Mouse (Mus musculus) midbrain, embryonic 13.5 days (tissue): ENCODE measurements at regions not wholly inside any gene's neighbourhood (a gene's known extent, or its start where the extent isn't known, plus 50 kb on each side); places are given as distances from the start of the nearest gene placed in this dataset.

ENCODE experiments used
- ATAC-seq: fragments of 200-750 bp; cut with Nextera tagmentation; 2 replicates; pipeline ENCODE4 v1.8.0; 2017; ENCODE audit warnings: mild to moderate bottlenecking, moderate TSS enrichment, moderate library complexity
- H3K27ac ChIP-seq: fragments of 300-500 bp; sonication (generic); 2 replicates; pipeline ENCODE4 v1.5.1; 2015; ENCODE audit warnings: inconsistent platforms, mild to moderate bottlenecking, moderate library complexity
- H3K27me3 ChIP-seq: fragments of 300-500 bp; sonication (generic); 2 replicates; pipeline ENCODE4 v1.6.1; 2015; ENCODE audit warnings: mild to moderate bottlenecking, inconsistent platforms
- H3K36me3 ChIP-seq: fragments of 300-500 bp; sonication (generic); 2 replicates; pipeline ENCODE4 v1.6.1; 2015; ENCODE audit warnings: mild to moderate bottlenecking, inconsistent platforms
- H3K4me1 ChIP-seq: fragments of 300-500 bp; sonication (generic); replicated peaks from 2 replicates; pipeline ENCODE4 v1.6.1; 2015; ENCODE audit warnings: inconsistent platforms
- H3K4me2 ChIP-seq: fragments of 300-500 bp; sonication (generic); replicated peaks from 2 replicates; pipeline ENCODE4 v1.6.1; 2015; ENCODE audit warnings: moderate library complexity, mild to moderate bottlenecking, inconsistent platforms
- H3K4me3 ChIP-seq: fragments of 300-500 bp; sonication (generic); replicated peaks from 2 replicates; pipeline ENCODE4 v1.5.1; 2015; ENCODE audit warnings: mild to moderate bottlenecking, inconsistent platforms
- H3K9ac ChIP-seq: fragments of 300-500 bp; sonication (generic); replicated peaks from 2 replicates; pipeline ENCODE4 v1.6.1; 2015; ENCODE audit warnings: mild to moderate bottlenecking, inconsistent platforms
- H3K9me3 ChIP-seq: fragments of 300-500 bp; sonication (generic); 2 replicates; pipeline ENCODE4 v1.6.1; 2016; ENCODE audit warnings: mild to moderate bottlenecking, inconsistent platforms
- WGBS: fragments of 180-500 bp; shearing (Covaris S2); methylation state at CpG from one replicate; pipeline ENCODE4 v1.1.7; 2015; 5-methylcytosine and 5-hydroxymethylcytosine counted together

GRCm38 (mm10) chr3:129065457-129066364, 134.0 kb upstream of the Pitx2 start:
- H3K9ac ChIP-seq = 0 out of 2 replicates have a peak overlapping the region, but pooled peaks have one; percentile 28
- 6% methylated on average over 19 of the region's 19 CpGs for WGBS
- H3K9me3 ChIP-seq = no peaks in the 10 kb centered on the region
- ATAC-seq = peak; percentile 82
- H3K4me2 ChIP-seq = peak overlapping the region; percentile 51
- H3K36me3 ChIP-seq = no peaks in the 10 kb centered on the region
- peak overlapping the region; percentile 14; the same call in 1 of the 2 replicates for H3K27ac ChIP-seq
- H3K4me3 ChIP-seq = peak overlapping the region; percentile 21
- H3K27me3 ChIP-seq = peaks cover 7% of the 10 kb centered on the region; the same call in 1 of the 2 replicates
- H3K4me1 ChIP-seq = peaks cover 27% of the 10 kb centered on the region

DNA sequence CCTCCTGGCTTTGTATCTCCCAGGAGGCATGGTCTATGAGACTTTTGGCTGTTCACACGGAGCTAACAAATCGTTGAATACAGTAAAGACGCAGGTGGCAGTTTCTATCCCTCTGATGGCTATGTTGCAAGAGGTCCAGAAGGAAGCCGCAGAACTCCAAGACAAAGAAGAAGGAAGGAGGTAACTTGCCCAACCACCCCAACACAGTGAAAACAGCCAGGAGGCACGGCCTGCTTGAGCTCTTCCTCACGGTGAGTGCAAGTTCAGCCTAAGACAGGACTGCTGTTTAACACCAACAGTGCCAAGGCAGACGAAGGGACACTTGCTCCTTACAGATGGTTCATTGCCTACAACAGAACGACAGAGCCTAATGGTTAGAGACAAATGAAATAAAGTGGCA, 130.0 kb upstream of the Pitx2 start:
- no peak for ATAC-seq
- Histone ChIP-seq H3K27me3 (peaks cover 7% of the 10 kb centered on the region; the same call in 1 of the 2 replicates), H3K4me1 (peaks cover 30% of the 10 kb centered on the region), H3K4me3 (no peak overlapping the region), H3K36me3 (no peaks in the 10 kb centered on the region), H3K9ac (no peak overlapping the region), H3K4me2 (no peak overlapping the region), H3K27ac (no peak overlapping the region), H3K9me3 (no peaks in the 10 kb centered on the region)
- 81% methylated on average over 8 of the region's 8 CpGs for WGBS

GRCm38 (mm10) chr3:129070521-129070933, 129.2 kb upstream of the Pitx2 start:
- ATAC-seq = peak; percentile 46; the same call in 1 of the 2 replicates
- Histone ChIP-seq H3K4me2 (peak overlapping the region; percentile 32), H3K27ac (0 out of 2 replicates have a peak overlapping the region, but pooled peaks have one; percentile 39), H3K27me3 (peaks cover 7% of the 10 kb centered on the region; the same call in 1 of the 2 replicates), H3K36me3 (no peaks in the 10 kb centered on the region), H3K9ac (no peak overlapping the region), H3K4me1 (peaks cover 25% of the 10 kb centered on the region), H3K4me3 (no peak overlapping the region), H3K9me3 (no peaks in the 10 kb centered on the region)
- 6% methylated on average over 3 of the region's 3 CpGs for WGBS

DNA sequence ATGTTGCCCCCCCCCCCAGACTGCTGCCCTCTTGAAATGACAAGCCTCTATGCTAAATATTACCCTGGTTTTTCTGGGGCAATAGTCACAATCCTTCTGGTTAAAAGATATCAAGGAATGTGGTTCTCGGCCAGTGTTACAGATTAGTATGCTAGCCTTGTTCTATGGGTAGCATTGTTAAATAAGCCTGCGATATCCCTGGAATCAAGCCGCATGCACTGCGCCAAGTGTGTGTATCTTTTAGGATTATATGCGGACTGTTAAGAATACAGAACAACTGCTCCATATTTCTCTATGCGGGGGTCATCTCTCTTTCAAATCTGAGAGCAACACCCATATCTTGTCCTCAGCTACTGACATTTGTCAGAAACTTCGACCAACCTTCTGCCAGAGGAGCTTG, 128.7 kb upstream of the Pitx2 start:
- no peaks in the 10 kb centered on the region for H3K36me3 ChIP-seq
- H3K4me2 ChIP-seq = peak overlapping the region; percentile 32
- peaks cover 10% of the 10 kb centered on the region; the same call in 1 of the 2 replicates for H3K27me3 ChIP-seq
- peak; percentile 70 for ATAC-seq
- peak overlapping the region; percentile 39 for H3K27ac ChIP-seq
- WGBS = 20% methylated on average over 7 of the region's 7 CpGs
- no peak overlapping the region for H3K4me3 ChIP-seq
- no peak overlapping the region for H3K9ac ChIP-seq
- H3K4me1 ChIP-seq = peaks cover 20% of the 10 kb centered on the region
- H3K9me3 ChIP-seq = no peaks in the 10 kb centered on the region

GRCm38 (mm10) chr3:129076396-129076795, 123.3 kb upstream of the Pitx2 start:
- 0 out of 2 replicates have a peak, but pooled peaks cover 4% of the 10 kb centered on the region for H3K27me3 ChIP-seq
- H3K4me1 ChIP-seq = peaks cover 3% of the 10 kb centered on the region; the same call in 1 of the 2 replicates
- H3K4me2 ChIP-seq = no peak overlapping the region
- H3K4me3 ChIP-seq = no peak overlapping the region
- no peak overlapping the region for H3K9ac ChIP-seq
- WGBS = 37% methylated on average over 1 of the region's 1 CpGs
- H3K27ac ChIP-seq = no peak overlapping the region
- H3K36me3 ChIP-seq = no peaks in the 10 kb centered on the region
- no peaks in the 10 kb centered on the region for H3K9me3 ChIP-seq
- ATAC-seq = no peak

DNA sequence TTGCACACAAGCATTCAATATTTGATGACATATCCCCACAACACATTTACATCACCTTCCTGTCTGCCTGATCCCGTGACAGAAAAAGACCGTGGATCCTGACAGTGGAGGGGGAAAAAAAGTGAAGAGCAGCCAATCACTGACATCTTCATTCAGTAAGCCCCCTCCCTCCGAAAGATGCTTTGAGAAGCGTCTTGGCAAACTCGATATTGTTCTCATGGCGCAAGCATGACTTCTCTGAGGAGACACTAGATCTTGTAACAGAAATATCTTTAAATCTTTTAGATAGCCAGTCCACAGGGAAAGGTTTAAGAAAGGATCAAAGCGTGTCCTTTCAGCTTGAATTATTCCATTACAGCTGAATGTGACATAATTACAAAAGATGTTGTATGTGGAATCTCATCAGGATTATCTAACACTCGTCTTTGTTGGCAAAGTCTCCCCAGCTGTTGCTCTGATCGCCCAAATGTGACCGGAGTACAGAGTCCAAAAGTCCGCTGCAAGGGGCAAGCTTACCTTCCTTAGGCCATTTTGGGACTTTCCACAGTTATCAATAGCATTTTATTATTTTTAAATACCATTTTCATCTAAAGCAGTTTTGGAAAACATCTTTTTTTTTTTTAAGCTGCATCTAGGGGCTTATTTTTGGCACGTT, 95.8 kb upstream of the Pitx2 start:
- Histone ChIP-seq H3K36me3 (no peaks in the 10 kb centered on the region), H3K27ac (no peak overlapping the region), H3K4me3 (no peak overlapping the region; the same call in 1 of the 2 replicates), H3K27me3 (peaks cover 26% of the 10 kb centered on the region), H3K4me1 (peaks cover 14% of the 10 kb centered on the region), H3K9ac (no peak overlapping the region), H3K4me2 (peak overlapping the region; percentile 43), H3K9me3 (0 out of 2 replicates have a peak, but pooled peaks cover 2% of the 10 kb centered on the region)
- 23% methylated on average over 12 of the region's 12 CpGs for WGBS
- peak; percentile 53 for ATAC-seq

DNA sequence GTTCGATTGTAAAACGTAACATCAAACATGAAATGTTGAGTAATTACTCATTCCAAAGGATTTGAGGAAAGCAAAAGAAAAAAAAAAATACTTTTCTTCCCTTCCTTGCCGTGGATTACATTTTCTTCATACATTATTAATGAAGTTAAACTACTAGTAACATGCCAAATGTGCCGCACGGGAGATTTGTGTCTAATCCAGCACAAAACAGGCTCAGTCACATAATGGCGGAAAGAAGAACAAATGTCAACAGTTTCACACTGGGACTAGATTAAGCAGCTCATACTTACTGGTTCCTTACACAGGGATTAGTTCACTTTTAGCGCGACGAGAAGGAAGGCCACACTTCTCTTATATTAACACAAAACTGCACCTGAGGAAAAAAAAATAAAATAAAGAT, 94.9 kb upstream of the Pitx2 start:
- no peak overlapping the region for H3K4me3 ChIP-seq
- no peak overlapping the region for H3K9ac ChIP-seq
- ATAC-seq = peak; percentile 65
- H3K36me3 ChIP-seq = no peaks in the 10 kb centered on the region
- no peak overlapping the region for H3K27ac ChIP-seq
- no peaks in the 10 kb centered on the region for H3K9me3 ChIP-seq
- H3K4me2 ChIP-seq = peak overlapping the region; percentile 43
- peaks cover 35% of the 10 kb centered on the region for H3K27me3 ChIP-seq
- 31% methylated on average over 9 of the region's 9 CpGs for WGBS
- H3K4me1 ChIP-seq = peaks cover 14% of the 10 kb centered on the region

DNA sequence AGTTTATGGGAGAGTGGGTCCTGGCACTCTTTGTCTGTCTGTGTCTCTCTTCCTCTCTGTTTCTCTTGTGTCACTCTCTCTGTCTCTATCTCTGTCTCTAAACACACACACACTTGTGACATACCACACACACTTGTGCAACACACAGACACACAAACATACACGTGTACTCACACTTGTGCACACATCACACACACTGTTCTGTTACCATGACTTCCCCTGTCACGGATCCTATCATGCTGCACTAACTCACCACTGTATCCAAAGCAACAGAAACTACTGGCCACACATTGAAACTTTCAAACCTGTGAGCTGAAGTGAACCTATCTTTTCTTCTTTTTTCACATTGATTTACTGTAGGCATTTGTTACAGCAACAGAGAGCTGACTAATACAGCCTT, 93.5 kb upstream of the Pitx2 start:
- H3K9ac ChIP-seq = no peak overlapping the region

DNA sequence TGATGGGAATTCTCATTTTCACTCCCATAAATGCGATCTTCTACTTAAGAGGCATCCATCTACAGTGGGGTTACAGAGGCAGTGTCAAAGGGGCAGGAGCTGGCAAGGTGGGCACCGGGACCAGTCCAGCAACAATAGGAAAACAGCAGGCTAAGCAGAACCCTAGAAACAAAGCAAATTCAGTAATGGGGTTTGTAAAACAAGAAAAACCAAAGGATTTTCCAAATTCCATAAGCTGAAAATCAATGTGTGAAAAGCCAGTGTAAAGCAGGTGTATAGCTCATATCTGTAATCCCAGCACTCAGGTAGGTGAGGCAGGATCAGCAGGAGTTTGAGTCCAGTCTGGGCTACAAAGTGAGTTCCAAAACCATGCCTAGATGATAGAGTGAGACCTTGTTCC, 69.2 kb upstream of the Pitx2 start:
- no peaks in the 10 kb centered on the region for H3K36me3 ChIP-seq
- no peak overlapping the region for H3K4me3 ChIP-seq
- no peak overlapping the region for H3K4me2 ChIP-seq
- peaks cover 11% of the 10 kb centered on the region for H3K4me1 ChIP-seq
- no peaks in the 10 kb centered on the region for H3K9me3 ChIP-seq
- 71% methylated on average over 2 of the region's 2 CpGs for WGBS
- no peaks in the 10 kb centered on the region for H3K27me3 ChIP-seq
- H3K27ac ChIP-seq = no peak overlapping the region
- H3K9ac ChIP-seq = no peak overlapping the region
- ATAC-seq = no peak

More for the DNA sequence above, 93.5 kb upstream of the Pitx2 start:
- Histone ChIP-seq H3K36me3 (no peaks in the 10 kb centered on the region), H3K4me3 (no peak overlapping the region), H3K9me3 (no peaks in the 10 kb centered on the region), H3K27ac (no peak overlapping the region), H3K4me2 (no peak overlapping the region), H3K27me3 (peaks cover 36% of the 10 kb centered on the region), H3K4me1 (peaks cover 14% of the 10 kb centered on the region)
- no peak for ATAC-seq
- 73% methylated on average over 2 of the region's 2 CpGs for WGBS

GRCm38 (mm10) chr3:129131140-129131539, 68.5 kb upstream of the Pitx2 start:
- WGBS = 9% methylated on average over 8 of the region's 8 CpGs
- H3K9me3 ChIP-seq = no peaks in the 10 kb centered on the region
- H3K27ac ChIP-seq = no peak overlapping the region
- H3K4me1 ChIP-seq = peaks cover 11% of the 10 kb centered on the region
- ATAC-seq = 0 out of 2 replicates have a peak, but pooled peaks have one; percentile 53
- no peaks in the 10 kb centered on the region for H3K36me3 ChIP-seq
- H3K4me2 ChIP-seq = no peak overlapping the region
- H3K27me3 ChIP-seq = no peaks in the 10 kb centered on the region
- no peak overlapping the region for H3K4me3 ChIP-seq
- H3K9ac ChIP-seq = no peak overlapping the region

- peak; percentile 80 for ATAC-seq
- Histone ChIP-seq H3K4me2 (no peak overlapping the region), H3K9me3 (no peaks in the 10 kb centered on the region), H3K9ac (no peak overlapping the region), H3K27ac (no peak overlapping the region), H3K4me1 (peaks cover 11% of the 10 kb centered on the region), H3K4me3 (no peak overlapping the region), H3K36me3 (no peaks in the 10 kb centered on the region), H3K27me3 (no peaks in the 10 kb centered on the region)
- 20% methylated on average over 6 of the region's 6 CpGs for WGBS
Measured at GRCm38 (mm10) chr3:129131877-129132433, 67.7 kb upstream of the Pitx2 start.
